Mouse (Mus musculus): ENCODE data around the gene Slc51a.

Gene Slc51a

GRCm38 (mm10) chr16:32487234-32488111, at the start of gene Slc51a:
Slc51a (minus strand) TSS chr16:32487879.
- no peak for DNase-seq (ENCODE audit: low spot score in 2 of 2)

GRCm38 (mm10) chr16:32535157-32535751, 47.6 kb upstream of the Slc51a start:
- DNase-seq (ENCODE audit: low spot score in 2 of 2) = no peak

DNA sequence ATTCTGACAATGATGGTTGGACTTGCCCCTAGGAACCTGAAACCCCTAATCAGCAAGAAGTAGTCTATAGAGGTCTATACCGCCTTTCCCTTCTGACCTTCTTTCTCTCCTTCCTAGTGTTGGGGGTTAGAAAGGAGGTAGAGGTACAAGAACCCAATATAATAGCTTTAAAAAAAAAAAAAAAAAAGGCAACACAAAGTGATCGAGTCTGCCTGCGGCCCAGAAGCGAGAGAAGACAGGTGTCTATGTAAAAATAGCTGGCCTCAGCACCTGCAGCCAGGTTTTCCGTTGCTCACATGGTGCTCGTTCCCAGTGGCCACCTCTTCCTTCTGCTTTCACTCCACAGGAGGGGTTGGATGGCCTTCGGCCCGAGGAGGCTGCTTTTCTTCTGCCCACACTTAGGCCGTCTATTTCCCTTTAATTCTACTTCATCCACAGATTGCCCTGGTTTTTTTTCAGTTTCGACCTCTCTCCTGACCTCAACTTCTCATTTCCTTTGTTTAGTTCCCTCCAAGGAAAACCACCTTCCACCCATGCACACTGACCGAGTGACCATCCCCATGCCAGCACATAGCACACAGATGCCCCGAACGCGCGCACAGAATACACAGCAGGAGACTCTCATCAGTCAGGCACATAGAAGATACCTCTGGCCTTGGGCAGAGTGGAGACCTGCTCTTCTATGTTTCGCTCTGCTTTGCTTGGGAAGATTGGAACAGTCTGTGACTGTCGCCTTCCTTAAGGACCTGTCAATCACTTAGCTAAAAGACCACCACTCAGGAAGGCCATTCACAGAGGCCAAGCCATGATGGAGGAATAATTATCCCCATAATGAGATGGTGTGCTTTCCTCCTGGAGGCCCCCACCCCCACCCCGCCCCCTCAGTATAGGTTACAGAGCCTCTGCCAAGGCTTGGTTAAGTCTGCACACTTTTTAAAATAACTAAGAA, 45.5 kb upstream of the Slc51a start:
- no peak for DNase-seq (ENCODE audit: low spot score in 2 of 2)

DNA sequence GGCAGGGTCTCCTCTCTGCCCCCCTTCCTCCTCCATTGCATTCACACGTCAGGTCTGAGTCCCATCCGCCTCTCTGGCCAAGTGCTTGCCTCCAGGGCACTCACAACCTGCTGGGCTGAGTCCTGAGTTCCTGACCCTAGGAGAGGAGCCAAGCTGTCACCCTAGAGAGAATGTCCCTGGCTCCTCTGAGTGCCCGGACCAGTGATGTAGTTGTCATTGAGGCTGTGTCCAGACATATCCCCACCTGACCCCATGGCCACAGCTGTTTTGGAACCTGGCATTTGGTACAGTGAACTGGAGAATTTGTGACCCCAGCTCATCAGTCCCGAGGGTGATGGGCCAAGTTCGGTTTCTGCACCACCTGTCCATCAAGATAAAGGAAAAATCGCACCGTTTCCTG, 39.2 kb upstream of the Slc51a start:
- no peak for DNase-seq (ENCODE audit: low spot score in 2 of 2)

DNA sequence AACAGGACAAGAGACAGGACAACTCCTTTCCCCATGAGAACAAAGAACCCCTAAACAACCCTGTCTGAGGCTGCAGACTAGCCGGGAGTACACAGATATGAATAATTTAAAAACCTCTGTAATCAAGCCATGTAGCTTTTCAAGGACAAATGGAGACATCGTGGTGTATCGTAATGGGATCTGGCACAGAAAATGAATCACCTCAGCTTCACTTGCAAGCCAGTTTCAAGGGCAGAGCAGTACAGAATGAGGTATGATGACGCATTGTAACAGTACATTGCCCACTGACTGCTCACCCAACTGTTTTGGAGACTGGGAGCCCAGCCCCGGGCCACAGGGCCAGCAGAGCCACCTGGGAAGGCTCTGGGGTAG, 36.6 kb upstream of the Slc51a start:
- no peak for DNase-seq (ENCODE audit: low spot score in 2 of 2)

DNA sequence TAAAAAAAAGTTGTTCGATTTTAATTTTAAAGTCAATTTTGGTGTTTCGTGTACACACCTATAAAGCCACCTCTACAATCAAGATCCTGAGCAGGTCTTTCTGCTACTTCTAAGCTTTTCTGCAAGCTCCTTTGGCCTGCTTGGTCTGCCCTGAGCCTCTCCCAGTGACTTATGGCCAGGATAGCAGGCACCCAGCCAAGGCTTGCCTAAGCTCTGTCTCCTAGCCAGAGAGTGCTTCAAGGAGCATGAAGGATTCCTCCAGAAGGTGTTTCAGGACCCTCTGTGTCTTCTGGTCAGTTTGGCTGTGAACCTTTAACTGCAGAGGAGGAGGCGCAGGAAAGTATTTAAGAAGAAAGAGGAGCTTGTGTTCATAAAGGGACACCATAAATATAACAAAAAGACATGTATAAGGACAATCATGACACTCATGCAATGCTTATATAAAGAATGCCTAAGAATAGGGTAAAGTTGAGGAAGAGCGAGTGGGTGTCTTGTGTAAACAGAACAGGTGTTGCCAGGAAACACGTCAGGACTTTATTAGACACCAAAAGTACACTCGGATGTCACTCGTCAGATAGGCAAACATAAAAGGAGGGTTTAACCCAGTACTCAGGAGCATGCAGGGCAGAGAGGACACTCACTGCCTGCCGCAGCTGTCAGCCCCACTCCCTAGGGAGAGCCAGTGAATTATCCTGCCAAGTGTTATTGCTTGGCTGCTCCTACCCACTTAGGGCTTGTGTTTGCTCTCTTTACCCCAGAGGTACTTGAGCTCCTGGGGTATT, 36.0 kb upstream of the Slc51a start:
- DNase-seq (ENCODE audit: low spot score in 2 of 2) = peak in 1 of 2 experiments; percentile 33

- DNase-seq (ENCODE audit: low spot score in 2 of 2) = no peak
Observed at GRCm38 (mm10) chr16:32522578-32523194, 35.0 kb upstream of the Slc51a start.

- DNase-seq (ENCODE audit: low spot score in 2 of 2) = no peak
Observed at GRCm38 (mm10) chr16:32520372-32520748, 32.7 kb upstream of the Slc51a start.

DNA sequence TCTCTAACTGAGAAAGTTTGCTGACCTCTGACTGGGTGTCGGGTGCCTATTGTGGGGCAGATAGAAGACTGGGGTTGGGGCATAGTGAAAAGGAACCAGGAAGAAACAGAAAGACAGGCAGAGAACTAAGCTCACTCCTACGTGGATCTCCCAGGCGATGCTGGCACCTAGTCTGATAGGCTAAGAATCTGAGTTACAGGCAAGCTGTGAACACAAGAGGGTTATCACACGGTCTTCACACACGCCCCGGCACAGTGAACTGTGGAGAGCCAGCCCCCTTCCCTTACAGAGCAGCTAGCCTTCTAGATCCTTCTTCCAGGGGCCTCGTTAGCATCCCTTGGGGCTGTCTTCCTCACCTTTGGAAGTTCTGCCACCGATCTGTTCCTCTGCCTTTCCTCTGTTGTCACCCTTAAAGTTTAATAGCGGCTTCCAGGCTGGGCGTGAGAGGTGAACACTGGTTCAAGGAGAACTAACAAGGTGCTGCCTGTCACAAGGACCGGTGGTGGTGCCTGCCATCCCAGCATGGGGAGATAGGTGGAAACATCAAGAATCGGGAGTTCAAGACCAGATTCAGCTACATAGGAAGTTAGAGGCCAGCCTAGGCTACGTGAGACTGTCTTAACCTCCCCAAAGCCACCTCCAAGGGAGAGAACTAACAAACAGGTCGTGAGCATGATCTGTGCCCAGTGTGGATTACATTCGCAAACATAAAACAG, 32.1 kb upstream of the Slc51a start:
- no peak for DNase-seq (ENCODE audit: low spot score in 2 of 2)

DNA sequence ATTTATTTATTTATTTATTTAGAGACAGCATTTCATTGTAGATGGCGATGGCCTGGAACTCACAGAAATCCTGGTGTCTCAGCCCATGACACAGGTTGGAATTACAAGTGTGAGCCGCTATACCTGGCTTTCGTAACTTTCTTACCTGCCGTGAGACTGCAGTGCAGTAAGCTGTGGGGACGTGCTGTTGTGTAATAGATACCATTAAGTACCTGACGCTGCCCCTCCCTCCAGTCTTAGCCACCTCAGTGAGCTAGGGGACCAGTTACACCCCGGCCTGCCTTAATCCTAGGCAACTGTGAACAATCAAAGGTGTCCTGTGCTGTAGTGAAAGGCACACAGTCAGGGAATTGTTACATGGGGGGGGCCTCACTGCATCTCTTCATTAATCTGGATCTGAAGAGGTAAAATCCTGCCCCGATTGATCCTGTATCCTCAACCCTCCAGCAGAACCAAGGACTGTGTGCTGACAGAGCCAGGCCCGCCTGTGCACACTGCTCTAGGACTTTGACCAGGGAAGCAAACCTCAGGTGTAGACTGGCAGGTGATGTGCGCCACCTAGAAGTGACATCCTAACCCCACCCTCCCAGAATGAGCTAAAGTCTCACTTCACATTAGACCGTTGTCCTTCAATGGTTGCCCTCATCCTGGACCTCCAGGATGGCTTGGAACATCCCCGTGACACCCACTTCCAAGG, 30.3 kb upstream of the Slc51a start:
- DNase-seq (ENCODE audit: low spot score in 2 of 2) = no peak

GRCm38 (mm10) chr16:32516006-32516962, 28.6 kb upstream of the Slc51a start:
- DNase-seq (ENCODE audit: low spot score in 2 of 2) = peak; percentile 79 to 87

DNA sequence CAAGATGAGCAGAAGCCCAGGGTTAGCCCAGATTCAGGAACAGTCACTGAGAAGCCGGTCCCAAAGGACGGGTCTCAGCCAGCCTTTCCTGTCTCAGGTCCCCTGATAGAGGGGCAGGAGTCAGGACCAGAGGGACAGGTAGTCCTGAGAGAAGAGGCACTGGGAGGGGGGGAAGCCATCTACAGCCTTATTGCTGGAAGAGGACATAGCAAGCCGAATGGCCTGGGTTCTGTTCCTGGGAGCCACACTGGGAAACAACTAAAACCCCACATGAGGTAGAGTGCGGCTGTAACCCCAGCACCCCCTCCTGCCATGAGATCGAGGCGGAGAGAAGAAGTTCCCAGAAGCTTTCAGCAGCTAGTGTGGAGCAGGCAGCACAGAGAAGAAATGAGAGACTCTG, 26.3 kb upstream of the Slc51a start:
- DNase-seq (ENCODE audit: low spot score in 2 of 2) = no peak

DNA sequence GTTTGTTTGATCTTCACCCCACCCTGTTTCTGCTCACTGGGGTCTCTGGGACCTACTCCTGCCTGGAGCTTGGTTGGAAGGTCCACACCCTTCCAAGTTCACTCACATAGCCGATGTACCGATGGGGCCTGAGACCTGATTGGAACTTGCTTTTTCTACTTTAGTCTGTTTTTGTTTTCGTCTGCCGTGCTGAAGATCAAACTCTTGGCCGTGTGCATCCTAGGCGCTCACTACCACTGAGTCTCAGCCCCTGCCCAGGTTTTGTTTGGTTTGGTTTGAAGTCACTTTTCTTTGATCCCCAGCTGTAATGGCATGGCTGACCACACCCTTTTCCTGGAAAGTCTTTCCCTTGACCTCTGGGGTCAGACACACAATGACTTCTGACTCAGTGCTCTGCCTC, 25.7 kb upstream of the Slc51a start:
- DNase-seq (ENCODE audit: low spot score in 2 of 2) = no peak

GRCm38 (mm10) chr16:32512921-32513320, 25.2 kb upstream of the Slc51a start:
- no peak for DNase-seq (ENCODE audit: low spot score in 2 of 2)

DNA sequence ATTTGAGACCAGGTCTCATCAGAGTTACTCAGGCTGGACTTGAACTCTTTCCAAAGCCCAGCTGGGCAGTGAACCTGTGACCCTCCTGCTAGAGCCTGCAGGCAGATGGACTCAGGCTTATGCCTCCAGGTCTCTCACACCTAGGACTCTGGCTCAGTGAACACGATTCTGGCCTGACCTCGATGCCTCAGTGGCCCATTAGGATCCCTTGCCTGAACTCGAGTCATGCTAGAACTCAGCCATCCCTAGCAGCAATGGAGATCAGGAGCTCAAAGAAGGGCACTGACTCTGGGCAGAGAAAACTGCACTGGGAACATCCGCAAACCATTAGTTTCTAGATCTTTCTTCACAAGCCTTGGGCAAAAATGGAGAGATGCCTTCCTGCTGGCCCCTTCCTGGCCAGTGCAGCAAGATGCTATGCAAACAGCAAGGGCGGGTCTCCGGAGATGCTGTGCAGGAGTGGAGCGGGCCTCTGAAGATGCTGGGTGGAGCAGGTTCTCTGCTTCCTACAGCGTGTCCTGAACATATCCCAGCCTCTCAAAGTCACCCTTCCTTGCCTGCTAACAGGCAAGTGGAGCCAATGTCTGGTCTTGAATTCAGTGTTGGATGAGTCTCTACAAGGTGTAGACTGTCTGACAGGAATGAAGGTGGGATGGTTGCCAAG, 24.3 kb upstream of the Slc51a start:
- no peak for DNase-seq (ENCODE audit: low spot score in 2 of 2)

DNA sequence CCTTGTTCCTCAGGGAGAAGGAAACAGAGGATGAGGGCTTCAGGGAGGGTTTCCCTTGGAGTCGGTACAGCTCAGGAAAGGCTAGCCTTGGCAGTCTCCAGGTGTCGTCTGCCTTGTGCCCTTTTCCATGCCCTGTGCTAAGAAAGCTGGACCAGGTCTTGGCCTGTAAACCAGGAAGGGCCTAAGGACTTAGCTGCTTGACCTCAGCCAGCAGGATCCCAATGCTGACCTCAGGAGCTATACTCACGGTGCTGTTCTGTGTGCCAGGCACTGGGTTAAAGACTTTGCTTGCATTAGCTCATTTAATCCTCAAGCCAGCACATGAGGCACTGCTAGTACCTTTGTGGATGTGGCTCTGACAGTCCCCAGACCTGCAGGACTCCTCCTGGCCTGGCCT, 23.7 kb upstream of the Slc51a start:
- DNase-seq (ENCODE audit: low spot score in 2 of 2) = no peak

- no peak for DNase-seq (ENCODE audit: low spot score in 2 of 2)
Observed at GRCm38 (mm10) chr16:32510399-32511337, 23.0 kb upstream of the Slc51a start.

Data from left cerebral cortex, adult 9 months (tissue).